Mouse (Mus musculus) intestine, embryonic 16.5 days (tissue): Measurements from ENCODE around the gene Rnf40. TPM values are rescaled to one million over a fixed set of nuclear protein-coding genes. Genes with fewer than 3 reads are reported as not detected.
"Not testable (repeated sequence)": the region's sequence is repeated elsewhere in the genome, so short reads cannot be mapped to it uniquely, and the experiment has no call there.

Experiments
- ATAC-seq: fragments of 200-750 bp; cut with Nextera tagmentation; 2 replicates; pipeline ENCODE4 v1.8.0; 2017; ENCODE audit warnings: moderate TSS enrichment, moderate library complexity
- H3K27ac ChIP-seq: fragments of 300-500 bp; sonication (generic); 2 replicates; pipeline ENCODE4 v1.5.1; 2014; ENCODE audit warnings: mild to moderate bottlenecking, low read length
- H3K27me3 ChIP-seq: fragments of 300-500 bp; sonication (generic); replicated peaks from 2 replicates; pipeline ENCODE4 v1.6.1; 2014; ENCODE audit warnings: low read length, control low read depth, mixed read lengths; ENCODE audit not compliant: control insufficient read depth, insufficient read depth
- H3K36me3 ChIP-seq: fragments of 300-500 bp; sonication (generic); 2 replicates; pipeline ENCODE4 v1.6.1; 2014; ENCODE audit warnings: low read length, control low read depth; ENCODE audit not compliant: control insufficient read depth, insufficient read depth
- H3K4me1 ChIP-seq: fragments of 300-500 bp; sonication (generic); 2 replicates; pipeline ENCODE4 v1.6.1; 2014; ENCODE audit warnings: low read length, control low read depth, mixed read lengths; ENCODE audit not compliant: control insufficient read depth, insufficient read depth
- H3K4me2 ChIP-seq: fragments of 300-500 bp; sonication (generic); 2 replicates; pipeline ENCODE4 v1.6.1; 2014; ENCODE audit warnings: low read depth, low read length, control low read depth
- H3K4me3 ChIP-seq: fragments of 300-500 bp; sonication (generic); 2 replicates; pipeline ENCODE4 v1.5.1; 2014; ENCODE audit warnings: mild to moderate bottlenecking, low read length
- H3K9ac ChIP-seq: fragments of 300-500 bp; sonication (generic); 2 replicates; pipeline ENCODE4 v1.6.1; 2014; ENCODE audit warnings: low read depth, low read length
- H3K9me3 ChIP-seq: fragments of 300-500 bp; sonication (generic); 2 replicates; pipeline ENCODE4 v1.6.1; 2016; ENCODE audit warnings: low read length, control low read depth; ENCODE audit not compliant: control insufficient read depth
- WGBS: fragments of 180-500 bp; shearing (Covaris S2); extraction: QIAGEN DNeasy Blood & Tissue Kit; methylation state at CpG from one replicate; pipeline ENCODE4 v1.1.7; 2014; 5-methylcytosine and 5-hydroxymethylcytosine counted together
- polyA plus RNA-seq: library from polyadenylated mRNA; unstranded; fragments of >200 nt; fragmentation: Nextera tagmentation; extraction: Ambion mirVana; gene quantifications from 2 replicates; pipeline ENCODE4 v1.2.1, GENCODE M21; 2015

The Rnf40 gene
- polyA plus RNA-seq, 1 experiment from 2014 or later = 35.2 TPM

GRCm38 (mm10) chr7:127628646-127629045 lies 40.1 kb downstream of the Rnf40 start:
- no peak for ATAC-seq
- H3K27ac ChIP-seq = no peak overlapping the region
- 73% methylated on average over 5 of the region's 5 CpGs for WGBS

GRCm38 (mm10) chr7:127631416-127631815 lies 42.8 kb downstream of the Rnf40 start:
- Histone ChIP-seq H3K4me1 (no peaks in the 10 kb centered on the region; the same call in 1 of the 2 replicates), H3K4me3 (no peak overlapping the region), H3K27me3 (no peaks in the 10 kb centered on the region), H3K4me2 (no peak overlapping the region), H3K9me3 (no peaks in the 10 kb centered on the region), H3K36me3 (no peaks in the 10 kb centered on the region), H3K27ac (no peak overlapping the region), H3K9ac (no peak overlapping the region)
- no peak for ATAC-seq
- WGBS = 76% methylated on average over 4 of the region's 4 CpGs

More at GRCm38 (mm10) chr7:127628646-127629045, 40.1 kb downstream of the Rnf40 start:
- no peaks in the 10 kb centered on the region for H3K27me3 ChIP-seq
- H3K4me2 ChIP-seq = no peak overlapping the region
- no peaks in the 10 kb centered on the region for H3K9me3 ChIP-seq
- H3K4me3 ChIP-seq = no peak overlapping the region
- no peaks in the 10 kb centered on the region for H3K4me1 ChIP-seq
- no peak overlapping the region for H3K9ac ChIP-seq
- no peaks in the 10 kb centered on the region for H3K36me3 ChIP-seq

- Histone ChIP-seq H3K27me3 (no peaks in the 10 kb centered on the region), H3K9me3 (no peaks in the 10 kb centered on the region), H3K27ac (no peak overlapping the region), H3K4me2 (peak overlapping the region; percentile 64), H3K36me3 (no peaks in the 10 kb centered on the region), H3K4me1 (peaks cover 3% of the 10 kb centered on the region), H3K9ac (peak overlapping the region; percentile 65), H3K4me3 (peak overlapping the region; percentile 58)
- ATAC-seq = peak; percentile 85
- under 1% methylated on average over 27 of the region's 27 CpGs for WGBS
These were observed 48.4 kb downstream of the Rnf40 start for GRCm38 (mm10) chr7:127636963-127637362.

- H3K4me3 ChIP-seq = no peak overlapping the region
- ATAC-seq = no peak
These were observed 52.7 kb downstream of the Rnf40 start for GRCm38 (mm10) chr7:127641260-127641659.

GRCm38 (mm10) chr7:127642254-127642653 lies 53.7 kb downstream of the Rnf40 start:
- H3K27me3 ChIP-seq = no peaks in the 10 kb centered on the region
- no peaks in the 10 kb centered on the region for H3K36me3 ChIP-seq
- no peak overlapping the region for H3K4me2 ChIP-seq
- H3K9me3 ChIP-seq = no peaks in the 10 kb centered on the region
- no peak overlapping the region for H3K9ac ChIP-seq
- H3K27ac ChIP-seq = no peak overlapping the region
- no peaks in the 10 kb centered on the region; the same call in 1 of the 2 replicates for H3K4me1 ChIP-seq
- no peak for ATAC-seq
- 71% methylated on average over 4 of the region's 4 CpGs for WGBS
- H3K4me3 ChIP-seq = no peak overlapping the region

More at GRCm38 (mm10) chr7:127641260-127641659, 52.7 kb downstream of the Rnf40 start:
- H3K4me2 ChIP-seq = no peak overlapping the region
- H3K27me3 ChIP-seq = no peaks in the 10 kb centered on the region
- H3K36me3 ChIP-seq = no peaks in the 10 kb centered on the region
- H3K9me3 ChIP-seq = no peaks in the 10 kb centered on the region
- WGBS = 51% methylated on average over 4 of the region's 4 CpGs
- no peak overlapping the region for H3K9ac ChIP-seq
- no peak overlapping the region for H3K27ac ChIP-seq
- peaks cover 3% of the 10 kb centered on the region for H3K4me1 ChIP-seq

- H3K36me3 ChIP-seq = no peaks in the 10 kb centered on the region
- no peak overlapping the region for H3K4me2 ChIP-seq
- no peak overlapping the region for H3K4me3 ChIP-seq
- ATAC-seq = no peak
- WGBS = 89% methylated on average over 4 of the region's 4 CpGs
- no peak overlapping the region for H3K9ac ChIP-seq
- H3K27me3 ChIP-seq = no peaks in the 10 kb centered on the region
- H3K9me3 ChIP-seq = no peaks in the 10 kb centered on the region
- H3K27ac ChIP-seq = no peak overlapping the region
- H3K4me1 ChIP-seq = no peaks in the 10 kb centered on the region
These were observed 57.8 kb downstream of the Rnf40 start for GRCm38 (mm10) chr7:127646363-127646762.

- H3K27me3 ChIP-seq, H3K9ac ChIP-seq, H3K4me2 ChIP-seq, H3K36me3 ChIP-seq, H3K4me1 ChIP-seq, H3K27ac ChIP-seq, ATAC-seq, H3K4me3 ChIP-seq, H3K9me3 ChIP-seq: not testable (repeated sequence)
- 85% methylated on average over 7 of the region's 7 CpGs for WGBS
These were observed 59.0 kb downstream of the Rnf40 start for GRCm38 (mm10) chr7:127647576-127647975.

- Histone ChIP-seq H3K4me3 (no peak overlapping the region), H3K4me1 (peaks cover 3% of the 10 kb centered on the region; the same call in 1 of the 2 replicates), H3K27ac (no peak overlapping the region), H3K9me3 (no peaks in the 10 kb centered on the region), H3K9ac (no peak overlapping the region), H3K36me3 (no peaks in the 10 kb centered on the region), H3K4me2 (no peak overlapping the region), H3K27me3 (no peaks in the 10 kb centered on the region)
- no peak for ATAC-seq
- WGBS = 71% methylated on average over 4 of the region's 4 CpGs
These were observed 60.1 kb downstream of the Rnf40 start for GRCm38 (mm10) chr7:127648516-127649201.

GRCm38 (mm10) chr7:127649206-127649605 lies 60.6 kb downstream of the Rnf40 start:
- H3K27me3 ChIP-seq = no peaks in the 10 kb centered on the region
- no peaks in the 10 kb centered on the region for H3K9me3 ChIP-seq
- H3K4me3 ChIP-seq = no peak overlapping the region
- no peaks in the 10 kb centered on the region for H3K36me3 ChIP-seq
- H3K4me1 ChIP-seq = peaks cover 3% of the 10 kb centered on the region; the same call in 1 of the 2 replicates
- H3K9ac ChIP-seq = no peak overlapping the region
- no peak overlapping the region for H3K27ac ChIP-seq
- ATAC-seq = no peak
- H3K4me2 ChIP-seq = no peak overlapping the region
- 82% methylated on average over 6 of the region's 6 CpGs for whole genome bisulfite sequencing
